Mouse (Mus musculus) stomach, embryonic 16.5 days (tissue): ENCODE measurements around the gene Dnah17. TPM values are rescaled to one million over a fixed set of nuclear protein-coding genes. Genes with fewer than 3 reads are reported as not detected.

ENCODE experiments used
- ATAC-seq: fragments of 200-750 bp; cut with Nextera tagmentation; 2 replicates; pipeline ENCODE4 v1.8.0; 2017; ENCODE audit warnings: moderate number of reproducible peaks, moderate TSS enrichment; ENCODE audit not compliant: insufficient read depth, low FRiP score
- H3K27ac ChIP-seq: fragments of 300-500 bp; sonication (generic); 2 replicates; pipeline ENCODE4 v1.5.1; 2014; ENCODE audit warnings: low read length
- H3K27me3 ChIP-seq: fragments of 300-500 bp; sonication (generic); 2 replicates; pipeline ENCODE4 v1.6.1; 2014; ENCODE audit warnings: low read length, control low read depth, mixed read lengths; ENCODE audit not compliant: control insufficient read depth, insufficient read depth
- H3K36me3 ChIP-seq: fragments of 300-500 bp; sonication (generic); 2 replicates; pipeline ENCODE4 v1.6.1; 2014; ENCODE audit warnings: low read length; ENCODE audit not compliant: control insufficient read depth, insufficient read depth
- H3K4me1 ChIP-seq: fragments of 300-500 bp; sonication (generic); 2 replicates; pipeline ENCODE4 v1.6.1; 2014; ENCODE audit warnings: low read length, control low read depth, mixed read lengths; ENCODE audit not compliant: control insufficient read depth, insufficient read depth
- H3K4me2 ChIP-seq: fragments of 300-500 bp; sonication (generic); 2 replicates; pipeline ENCODE4 v1.6.1; 2014; ENCODE audit warnings: low read depth, low read length, mixed read lengths
- H3K4me3 ChIP-seq: fragments of 300-500 bp; sonication (generic); replicated peaks from 2 replicates; pipeline ENCODE4 v1.5.1; 2014; ENCODE audit warnings: mild to moderate bottlenecking, low read length
- H3K9ac ChIP-seq: fragments of 300-500 bp; sonication (generic); 2 replicates; pipeline ENCODE4 v1.6.1; 2014; ENCODE audit warnings: low read length
- H3K9me3 ChIP-seq: fragments of 300-500 bp; sonication (generic); replicated peaks from 2 replicates; pipeline ENCODE4 v1.6.1; 2016; ENCODE audit warnings: low read length, control low read depth; ENCODE audit not compliant: control insufficient read depth
- WGBS: fragments of 180-500 bp; shearing (Covaris S2); extraction: QIAGEN DNeasy Blood & Tissue Kit; methylation state at CpG from one replicate; pipeline ENCODE4 v1.1.7; 2014; 5-methylcytosine and 5-hydroxymethylcytosine counted together
- polyA plus RNA-seq: library from polyadenylated mRNA; unstranded; fragments of >200 nt; fragmentation: Nextera tagmentation; extraction: Ambion mirVana; gene quantifications from 2 replicates; pipeline ENCODE4 v1.2.1, GENCODE M21; 2015

Dnah17 gene
- polyA plus RNA-seq, 1 experiment from 2014 or later: 0.13 TPM

DNA sequence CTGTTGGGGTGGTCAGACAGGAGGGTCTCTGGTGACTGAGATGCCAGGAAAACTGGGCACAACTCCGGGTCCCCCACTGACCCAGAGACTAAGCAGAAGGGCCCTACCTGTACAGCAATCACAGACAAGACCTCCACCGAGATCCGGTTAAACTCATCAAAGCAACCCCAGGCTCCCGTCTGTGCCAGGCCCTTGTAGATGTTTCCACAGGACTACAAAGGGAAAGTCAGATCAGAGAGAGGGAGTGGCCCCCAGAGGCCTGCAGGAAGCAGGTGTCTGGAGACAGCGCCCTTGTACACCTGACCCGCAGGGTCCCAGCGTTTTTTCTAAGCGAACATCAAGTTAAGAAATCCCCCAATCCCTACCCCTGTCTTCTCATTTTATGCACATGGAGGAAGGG lies 44.5 kb downstream of the Dnah17 start:
- H3K9me3 ChIP-seq: peaks cover 6% of the 10 kb centered on the region; the same call in 1 of the 2 replicates
- H3K4me1 ChIP-seq: peaks cover 8% of the 10 kb centered on the region; the same call in 1 of the 2 replicates
- 67% methylated on average over 8 of the region's 8 CpGs for WGBS
- H3K27me3 ChIP-seq: no peaks in the 10 kb centered on the region
- no peak overlapping the region for H3K9ac ChIP-seq
- ATAC-seq: no peak
- no peak overlapping the region for H3K4me3 ChIP-seq
- no peak overlapping the region for H3K4me2 ChIP-seq
- no peak overlapping the region for H3K27ac ChIP-seq
- H3K36me3 ChIP-seq: no peaks in the 10 kb centered on the region

DNA sequence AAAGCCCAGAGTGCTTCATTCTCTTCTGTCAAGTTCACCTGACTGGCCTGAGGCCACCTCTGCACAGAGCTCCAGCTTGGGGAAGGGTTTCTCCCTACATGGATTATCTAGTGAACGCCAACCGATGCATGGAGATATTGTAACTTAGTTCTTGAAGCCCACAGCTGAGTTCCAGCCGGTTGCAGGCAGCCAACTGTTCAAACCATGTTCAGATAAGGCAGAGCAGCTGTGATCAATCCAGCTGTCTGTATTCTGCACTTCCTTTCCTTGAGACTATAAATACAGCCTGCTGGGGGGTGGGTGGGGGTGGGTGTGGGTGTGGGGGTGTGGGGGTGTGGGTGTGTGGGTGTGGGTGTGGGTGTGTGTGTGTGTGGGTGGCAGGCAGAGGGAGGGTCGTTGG lies 45.3 kb downstream of the Dnah17 start:
- Histone ChIP-seq H3K27ac (no peak overlapping the region), H3K9ac (no peak overlapping the region), H3K27me3 (no peaks in the 10 kb centered on the region), H3K4me3 (no peak overlapping the region), H3K4me1 (peaks cover 8% of the 10 kb centered on the region; the same call in 1 of the 2 replicates), H3K36me3 (no peaks in the 10 kb centered on the region), H3K4me2 (no peak overlapping the region), H3K9me3 (0 out of 2 replicates have a peak, but pooled peaks cover 2% of the 10 kb centered on the region)
- WGBS: 23% methylated on average over 4 of the region's 4 CpGs
- ATAC-seq: no peak

DNA sequence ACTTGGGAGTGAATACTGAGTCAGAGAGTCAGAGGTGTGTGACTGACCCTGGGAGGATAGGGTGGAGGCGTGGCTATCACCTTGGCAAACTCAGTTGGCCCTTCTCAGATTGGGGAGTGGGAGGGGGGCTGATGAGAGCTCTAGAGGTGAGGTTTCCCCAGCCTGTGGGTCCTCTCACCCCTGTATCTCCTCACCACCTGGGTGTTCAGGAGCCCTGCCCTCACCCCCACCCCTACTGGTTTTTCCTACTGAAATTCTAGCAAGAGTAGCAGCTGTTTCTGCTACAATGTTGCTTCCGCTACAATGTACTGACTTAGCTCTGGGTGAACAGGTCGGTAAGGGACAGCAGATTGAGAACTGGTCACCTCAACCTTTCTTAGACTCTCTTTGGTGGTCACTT lies 46.2 kb downstream of the Dnah17 start:
- H3K27ac ChIP-seq: no peak overlapping the region
- H3K4me2 ChIP-seq: no peak overlapping the region
- H3K4me1 ChIP-seq: peaks cover 8% of the 10 kb centered on the region; the same call in 1 of the 2 replicates
- ATAC-seq: no peak
- no peak overlapping the region for H3K4me3 ChIP-seq
- H3K9ac ChIP-seq: no peak overlapping the region
- no peaks in the 10 kb centered on the region for H3K9me3 ChIP-seq
- H3K36me3 ChIP-seq: no peaks in the 10 kb centered on the region
- H3K27me3 ChIP-seq: no peaks in the 10 kb centered on the region
- WGBS: 70% methylated on average over 3 of the region's 3 CpGs

DNA sequence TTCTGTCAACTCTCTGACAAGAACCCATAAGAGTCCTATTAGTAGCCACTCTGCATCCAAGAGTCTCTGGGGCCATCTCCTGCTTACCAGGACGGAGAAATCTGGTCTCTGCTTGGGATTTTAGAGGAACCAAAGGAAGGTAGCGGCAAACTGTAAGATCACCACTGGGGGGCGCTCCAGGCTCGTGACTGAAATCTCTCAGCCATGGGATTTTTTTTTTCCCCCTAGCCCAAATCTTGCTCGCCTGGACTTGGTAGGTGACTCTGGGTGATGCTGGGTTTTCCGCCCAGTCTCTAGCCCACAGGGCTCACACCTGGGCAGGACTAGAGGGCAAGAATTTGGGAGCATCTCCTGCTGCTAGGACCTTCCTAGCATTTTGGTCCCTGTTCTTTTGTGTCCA lies 46.6 kb downstream of the Dnah17 start:
- WGBS: 18% methylated on average over 6 of the region's 6 CpGs
- no peak overlapping the region for H3K4me3 ChIP-seq

DNA sequence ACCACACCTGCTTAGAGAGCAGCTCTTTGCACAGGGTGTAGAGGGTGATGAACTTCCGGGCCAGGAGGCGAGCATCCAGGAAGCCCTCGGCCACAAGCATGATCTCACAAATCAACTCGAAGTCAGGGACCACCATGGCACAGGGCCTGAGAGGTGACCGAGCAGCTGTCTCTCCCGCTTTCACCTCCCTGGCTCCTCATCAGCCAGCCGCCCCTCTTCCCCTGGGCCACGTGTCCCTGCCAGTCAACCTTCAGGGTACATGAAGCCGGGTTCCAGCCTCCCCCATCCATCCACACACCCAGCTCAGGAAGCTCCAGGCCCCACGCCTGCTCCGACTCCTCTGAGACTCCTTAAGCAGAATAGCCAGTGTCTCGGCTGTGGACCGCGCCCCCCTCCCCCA lies 48.1 kb downstream of the Dnah17 start:
- Histone ChIP-seq H3K27ac (no peak overlapping the region), H3K9me3 (no peaks in the 10 kb centered on the region), H3K9ac (0 out of 2 replicates have a peak overlapping the region, but pooled peaks have one; percentile 8), H3K4me2 (no peak overlapping the region), H3K4me3 (no peak overlapping the region), H3K27me3 (no peaks in the 10 kb centered on the region), H3K4me1 (peaks cover 8% of the 10 kb centered on the region; the same call in 1 of the 2 replicates), H3K36me3 (no peaks in the 10 kb centered on the region)
- 80% methylated on average over 14 of the region's 14 CpGs for WGBS
- no peak for ATAC-seq

More for the DNA sequence above, 46.6 kb downstream of the Dnah17 start:
- Histone ChIP-seq H3K36me3 (no peaks in the 10 kb centered on the region), H3K4me2 (no peak overlapping the region), H3K9me3 (no peaks in the 10 kb centered on the region), H3K27ac (no peak overlapping the region), H3K27me3 (no peaks in the 10 kb centered on the region), H3K9ac (no peak overlapping the region; the same call in 1 of the 2 replicates), H3K4me1 (peaks cover 8% of the 10 kb centered on the region; the same call in 1 of the 2 replicates)
- ATAC-seq: no peak

DNA sequence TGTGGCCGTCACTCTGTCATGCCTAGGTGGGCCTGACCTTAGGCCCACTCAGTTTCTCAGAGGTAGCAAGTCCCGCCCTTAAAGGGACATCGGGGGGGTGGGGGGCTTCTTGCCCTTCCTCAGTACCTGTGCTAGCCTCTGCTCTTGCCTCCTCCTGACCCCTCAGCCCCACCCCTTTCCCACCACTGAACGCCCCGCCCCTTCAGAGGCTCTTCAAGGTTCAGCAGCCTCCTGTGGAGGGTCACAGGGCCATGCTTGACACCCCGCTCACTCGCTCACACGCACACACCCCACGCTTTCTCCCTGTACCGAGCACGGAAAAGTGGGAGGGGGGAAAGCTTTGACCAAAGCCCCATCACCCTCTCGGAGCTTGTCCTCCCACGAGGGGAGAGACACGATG lies 50.7 kb downstream of the Dnah17 start:
- no peak overlapping the region for H3K4me3 ChIP-seq
- ATAC-seq: no peak
- no peaks in the 10 kb centered on the region for H3K9me3 ChIP-seq
- peaks cover 11% of the 10 kb centered on the region for H3K4me1 ChIP-seq
- no peak overlapping the region for H3K27ac ChIP-seq
- H3K9ac ChIP-seq: no peak overlapping the region
- H3K36me3 ChIP-seq: no peaks in the 10 kb centered on the region
- 72% methylated on average over 14 of the region's 14 CpGs for WGBS
- no peak overlapping the region for H3K4me2 ChIP-seq
- H3K27me3 ChIP-seq: no peaks in the 10 kb centered on the region

DNA sequence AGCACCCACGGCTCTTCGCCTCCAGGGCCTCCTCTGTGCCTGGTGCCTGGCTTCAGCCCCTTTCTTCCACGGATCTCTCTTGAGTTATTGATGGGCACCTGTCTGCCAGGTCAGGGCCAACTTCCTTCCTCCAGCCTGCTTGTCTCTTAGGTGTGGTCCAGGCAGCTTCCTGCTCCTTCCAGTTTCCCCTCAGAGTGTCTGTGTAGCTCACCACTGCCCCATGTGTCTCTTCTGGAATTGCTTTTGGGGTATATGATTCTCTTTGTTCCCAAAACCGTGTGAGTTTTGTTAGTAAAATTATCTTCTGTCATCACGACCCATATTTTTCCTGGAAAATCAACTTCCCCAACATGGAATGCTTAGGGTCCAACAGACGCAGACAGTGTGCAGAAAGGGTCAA lies 53.5 kb downstream of the Dnah17 start:
- Histone ChIP-seq H3K27ac (no peak overlapping the region), H3K4me2 (no peak overlapping the region), H3K36me3 (no peaks in the 10 kb centered on the region), H3K27me3 (no peaks in the 10 kb centered on the region), H3K9me3 (no peaks in the 10 kb centered on the region), H3K9ac (peak overlapping the region; percentile 35; the same call in 1 of the 2 replicates), H3K4me3 (no peak overlapping the region), H3K4me1 (peaks cover 16% of the 10 kb centered on the region)
- no peak for ATAC-seq
- 69% methylated on average over 6 of the region's 6 CpGs for WGBS

DNA sequence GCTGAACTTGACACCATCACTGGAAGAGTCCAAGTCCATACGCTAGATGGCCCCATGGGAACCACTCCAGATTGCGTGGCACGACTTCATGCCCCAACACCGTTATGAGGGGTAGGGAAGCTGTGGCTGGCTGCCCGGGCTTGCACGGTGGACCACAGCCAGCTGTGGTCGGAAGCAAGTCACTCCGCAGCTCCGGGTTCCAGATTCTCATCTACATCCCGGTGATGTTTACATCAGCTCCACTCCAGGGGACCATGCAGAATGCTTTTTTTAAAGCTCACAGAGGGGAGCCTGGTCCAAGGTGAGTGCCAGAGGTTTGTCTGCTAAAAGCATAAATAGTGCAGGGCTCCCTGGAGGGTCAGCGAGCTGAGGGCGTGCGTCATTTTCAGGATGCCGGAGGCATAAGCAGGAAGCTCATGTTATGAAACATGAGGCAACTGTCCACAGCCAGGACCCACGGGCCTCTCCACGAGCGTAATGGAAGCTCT lies 55.4 kb downstream of the Dnah17 start:
- Histone ChIP-seq H3K9ac (no peak overlapping the region), H3K4me1 (peaks cover 27% of the 10 kb centered on the region), H3K4me2 (no peak overlapping the region), H3K9me3 (no peaks in the 10 kb centered on the region), H3K36me3 (no peaks in the 10 kb centered on the region), H3K4me3 (no peak overlapping the region), H3K27ac (no peak overlapping the region), H3K27me3 (no peaks in the 10 kb centered on the region)
- no peak for ATAC-seq
- 38% methylated on average over 17 of the region's 17 CpGs for WGBS

DNA sequence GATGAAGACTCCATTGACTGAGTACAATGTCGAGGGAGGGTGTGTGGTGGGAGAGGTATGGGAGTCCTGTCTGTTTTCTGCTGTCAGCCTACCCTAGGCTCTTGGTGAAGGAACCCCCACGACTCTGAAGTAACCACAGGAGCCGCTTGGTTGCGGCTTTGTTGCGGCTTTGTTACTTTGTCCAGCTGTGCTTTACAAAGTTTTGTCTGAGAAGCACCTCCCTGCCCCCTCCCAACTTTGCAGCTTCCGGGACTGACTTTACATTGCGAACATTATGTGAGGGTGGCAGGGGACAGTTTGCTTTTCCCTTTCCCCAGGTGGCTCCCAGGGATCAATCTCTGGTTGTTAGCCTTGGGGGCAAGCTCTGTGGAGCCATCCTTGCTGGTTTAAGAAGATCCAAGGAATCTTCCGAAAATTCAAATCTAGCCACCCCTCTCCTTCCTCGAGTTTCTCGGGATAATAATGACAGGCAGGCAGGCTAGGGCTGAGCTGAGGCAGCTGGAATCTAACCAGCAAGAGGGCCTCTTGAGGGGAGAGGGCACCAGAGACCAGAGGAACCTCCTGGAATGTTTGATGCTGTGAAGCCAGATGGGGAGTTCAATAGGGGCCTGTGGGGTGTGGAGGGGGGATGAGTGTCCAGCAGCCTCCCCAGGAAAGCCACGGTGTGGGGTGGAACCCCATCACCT lies 59.1 kb downstream of the Dnah17 start:
- H3K36me3 ChIP-seq: no peaks in the 10 kb centered on the region
- H3K9ac ChIP-seq: no peak overlapping the region; the same call in 1 of the 2 replicates
- H3K4me2 ChIP-seq: peak overlapping the region; percentile 13; the same call in 1 of the 2 replicates
- 33% methylated on average over 11 of the region's 11 CpGs for WGBS
- peaks cover 27% of the 10 kb centered on the region for H3K4me1 ChIP-seq
- H3K27me3 ChIP-seq: no peaks in the 10 kb centered on the region
- no peak overlapping the region for H3K4me3 ChIP-seq
- ATAC-seq: no peak
- H3K27ac ChIP-seq: peak overlapping the region; percentile 70
- no peaks in the 10 kb centered on the region for H3K9me3 ChIP-seq
